Mouse (Mus musculus) lung, postnatal 4 days (tissue): ENCODE results near the gene Scaper.
A peak's percentile ranks its signal among the peaks of the same experiment; 100 is the strongest.

Experiments used
- DNase-seq, 2 experiments: peaks; one replicate each; pipeline ENCODE4 v3.0.0; 2021

The Scaper gene

GRCm38 (mm10) chr9:55937664-55938617 lies at the start of gene Scaper:
Scaper (minus strand) TSS chr9:55938119.
- DNase-seq, result peak; percentile 92 to 94

GRCm38 (mm10) chr9:55946819-55947218 lies 8.9 kb upstream of the Scaper start:
- DNase-seq, result peak in 1 of 2 experiments; percentile 48

GRCm38 (mm10) chr9:55941356-55941755 lies 3.4 kb upstream of the Scaper start:
- DNase-seq, result no peak

GRCm38 (mm10) chr9:55938618-55938985 lies 683 bp upstream of the Scaper start:
- DNase-seq, result no peak

- peak in 1 of 2 experiments; percentile 6 for DNase-seq
Measured at GRCm38 (mm10) chr9:55937224-55937663, 675 bp downstream of the Scaper start.

GRCm38 (mm10) chr9:55932482-55932881 lies 5.4 kb downstream of the Scaper start:
- no peak for DNase-seq

GRCm38 (mm10) chr9:55918579-55918978 lies 19.3 kb downstream of the Scaper start:
- DNase-seq, result no peak

GRCm38 (mm10) chr9:55916751-55917150 lies 21.2 kb downstream of the Scaper start:
- DNase-seq, result no peak

GRCm38 (mm10) chr9:55911481-55911880 lies 26.4 kb downstream of the Scaper start:
- no peak for DNase-seq

GRCm38 (mm10) chr9:55902964-55903363 lies 35.0 kb downstream of the Scaper start:
- no peak for DNase-seq

- DNase-seq, result no peak
Measured at GRCm38 (mm10) chr9:55901588-55901987, 36.3 kb downstream of the Scaper start.

GRCm38 (mm10) chr9:55900531-55900930 lies 37.4 kb downstream of the Scaper start:
- DNase-seq, result no peak

- DNase-seq, result peak in 1 of 2 experiments; percentile 6
Measured at GRCm38 (mm10) chr9:55878066-55878465, 59.9 kb downstream of the Scaper start.

- DNase-seq, result no peak
Measured at GRCm38 (mm10) chr9:55789442-55789841, 148.5 kb downstream of the Scaper start.

- DNase-seq, result no peak
Measured at GRCm38 (mm10) chr9:55712016-55712415, 225.9 kb downstream of the Scaper start.

- no peak for DNase-seq
Measured at GRCm38 (mm10) chr9:55710553-55710952, 227.4 kb downstream of the Scaper start.

- no peak for DNase-seq
Measured at GRCm38 (mm10) chr9:55706603-55707002, 231.3 kb downstream of the Scaper start.

- no peak for DNase-seq
Measured at GRCm38 (mm10) chr9:55695307-55695706, 242.6 kb downstream of the Scaper start.

- DNase-seq, result no peak
Measured at GRCm38 (mm10) chr9:55677099-55677498, 260.8 kb downstream of the Scaper start.

GRCm38 (mm10) chr9:55646444-55646843 lies 291.5 kb downstream of the Scaper start:
- no peak for DNase-seq

GRCm38 (mm10) chr9:55626990-55627389 lies 310.9 kb downstream of the Scaper start:
- no peak for DNase-seq

GRCm38 (mm10) chr9:55614711-55615110 lies 323.2 kb downstream of the Scaper start:
- DNase-seq, result no peak

- DNase-seq, result no peak
Measured at GRCm38 (mm10) chr9:55609751-55610150, 328.2 kb downstream of the Scaper start.
